Mouse (Mus musculus) thymus, postnatal 25 days (tissue): Measurements from ENCODE around the gene Fam20c.

Source experiments
- DNase-seq: peaks from one replicate; pipeline ENCODE4 v3.0.0; 2022

The Fam20c gene

DNA sequence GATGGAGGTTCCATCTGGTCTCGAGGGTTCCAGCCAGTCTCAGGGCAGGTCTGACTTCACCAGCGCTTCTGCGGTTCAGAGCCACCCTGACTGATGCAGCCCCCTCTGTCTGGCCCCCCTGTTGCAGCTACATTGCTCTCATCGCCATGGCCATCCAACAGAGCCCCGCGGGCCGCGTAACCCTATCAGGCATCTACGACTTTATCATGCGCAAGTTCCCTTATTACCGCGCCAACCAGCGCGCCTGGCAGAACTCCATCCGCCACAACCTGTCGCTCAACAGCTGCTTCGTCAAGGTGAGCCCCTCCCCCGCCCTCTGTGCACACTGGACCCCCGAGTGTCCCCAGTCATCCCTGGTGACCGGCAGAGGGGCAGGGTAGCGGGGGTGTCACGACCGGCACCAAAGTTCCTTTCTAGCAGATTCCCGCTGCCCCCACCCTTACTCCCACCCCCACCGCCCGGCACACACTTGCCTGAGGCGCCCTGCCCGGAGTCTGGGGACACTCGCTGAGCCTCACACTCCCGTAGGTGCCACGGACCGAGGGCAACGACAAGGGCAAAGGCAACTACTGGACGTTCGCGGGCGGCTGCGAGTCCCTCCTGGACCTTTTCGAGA lies 66.5 kb downstream of the Fam20c start:
- DNase-seq: no peak

DNA sequence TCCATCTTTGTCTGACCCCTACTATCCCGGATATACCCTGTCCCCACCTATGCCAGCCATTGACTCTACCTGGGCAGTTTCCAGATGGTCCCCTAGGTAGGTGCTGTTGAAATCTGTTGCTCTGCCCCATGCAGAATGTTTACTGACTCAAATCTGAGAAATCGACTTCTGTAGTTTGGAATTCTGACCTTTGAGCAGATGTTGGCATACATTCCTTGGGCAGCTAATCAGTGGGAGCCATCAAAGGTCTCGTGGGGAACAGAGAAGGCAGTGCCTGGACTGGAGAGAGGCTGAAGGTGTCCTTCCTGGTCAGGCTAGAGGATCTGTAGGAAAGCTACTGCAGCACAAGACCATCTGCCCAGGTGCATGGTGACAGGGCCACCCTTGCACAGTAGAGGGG lies 70.8 kb downstream of the Fam20c start:
- DNase-seq: no peak

DNA sequence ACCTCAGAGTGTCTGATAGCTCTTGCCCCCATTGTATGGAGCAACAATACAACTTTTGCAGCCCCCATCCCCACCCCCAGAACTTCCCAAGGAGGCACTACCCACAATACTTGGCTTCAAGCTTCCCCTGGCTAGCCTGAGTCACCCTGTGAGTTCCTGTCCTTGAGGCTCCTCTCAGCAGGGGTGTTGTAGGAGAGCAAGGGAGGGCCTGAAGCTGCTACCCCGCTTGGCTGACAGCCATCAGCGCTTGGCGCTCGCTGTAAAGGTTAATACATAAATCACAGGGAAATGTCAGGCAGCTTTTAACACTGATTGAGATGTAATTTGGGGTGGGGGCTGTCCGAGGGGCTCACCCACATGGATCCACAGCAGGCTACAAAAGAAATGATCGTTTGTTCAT lies 79.1 kb downstream of the Fam20c start:
- DNase-seq: no peak

DNA sequence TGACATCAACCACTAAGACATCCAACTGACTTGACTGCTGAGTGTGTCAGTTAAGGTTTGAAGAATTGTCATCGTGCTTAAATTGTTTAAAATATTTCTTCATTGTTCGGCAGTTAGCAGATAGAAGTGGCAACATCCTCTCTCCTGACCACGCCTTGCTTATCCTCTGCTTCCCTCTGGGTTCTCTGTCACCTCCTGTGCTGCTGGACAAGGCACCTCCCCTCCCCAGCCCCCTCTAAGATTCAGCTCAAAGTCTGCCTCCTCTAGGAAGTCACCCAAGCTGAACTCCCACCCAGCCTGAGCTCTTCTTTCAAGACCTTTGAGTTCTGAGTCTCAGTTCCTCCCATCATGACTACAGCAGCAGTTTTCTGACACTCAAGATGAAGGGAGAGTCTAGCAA lies 80.6 kb downstream of the Fam20c start:
- DNase-seq: no peak

DNA sequence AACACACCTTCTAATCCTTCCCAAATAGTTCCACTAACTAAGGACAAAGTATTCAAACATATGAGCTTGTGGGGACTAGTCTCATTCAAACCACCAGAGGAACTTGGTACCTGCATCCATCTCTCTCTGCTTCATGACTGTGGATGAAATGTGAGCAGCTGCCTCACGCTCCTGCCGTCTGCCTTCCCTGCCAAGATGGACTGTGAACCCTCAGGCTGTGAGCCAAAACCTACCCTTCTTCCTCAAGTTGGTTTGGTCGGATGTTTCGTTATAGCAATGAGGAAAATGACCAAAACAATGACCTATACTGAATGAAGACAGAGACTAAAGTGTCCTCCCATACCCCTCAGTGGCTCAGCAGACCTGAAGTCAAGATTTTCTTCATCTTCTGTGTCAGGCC lies 86.7 kb downstream of the Fam20c start:
- no peak for DNase-seq

DNA sequence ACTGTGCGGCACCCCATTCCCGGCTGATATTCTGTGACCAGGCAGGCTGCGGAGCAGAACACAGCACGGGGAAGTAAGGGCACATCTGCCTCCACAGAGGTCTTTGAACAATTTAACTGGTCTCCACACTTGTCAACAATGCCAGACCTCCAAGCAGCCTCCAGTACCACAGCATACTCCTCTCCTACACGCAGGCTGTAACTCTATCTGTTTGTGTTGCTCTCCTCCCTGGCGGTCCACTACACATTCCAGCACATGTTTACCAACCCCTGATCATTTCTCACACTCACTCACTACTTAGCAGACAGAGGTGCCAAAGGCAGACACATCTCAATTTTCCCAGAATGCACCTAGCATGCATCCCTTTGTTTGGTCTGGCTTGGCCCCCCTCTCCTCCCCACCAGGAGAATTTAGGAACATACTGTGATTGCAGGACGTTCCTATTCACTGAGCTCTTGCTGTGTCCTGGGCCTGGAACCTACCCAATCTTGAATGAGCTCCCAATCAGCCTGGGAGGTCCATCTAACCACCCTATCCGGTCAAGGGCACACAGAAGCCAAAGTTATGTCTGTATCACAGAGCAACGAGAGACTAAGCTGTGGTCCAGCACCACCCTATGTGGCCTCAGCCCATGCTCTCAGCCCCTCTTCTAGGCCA lies 89.0 kb downstream of the Fam20c start:
- DNase-seq: no peak

DNA sequence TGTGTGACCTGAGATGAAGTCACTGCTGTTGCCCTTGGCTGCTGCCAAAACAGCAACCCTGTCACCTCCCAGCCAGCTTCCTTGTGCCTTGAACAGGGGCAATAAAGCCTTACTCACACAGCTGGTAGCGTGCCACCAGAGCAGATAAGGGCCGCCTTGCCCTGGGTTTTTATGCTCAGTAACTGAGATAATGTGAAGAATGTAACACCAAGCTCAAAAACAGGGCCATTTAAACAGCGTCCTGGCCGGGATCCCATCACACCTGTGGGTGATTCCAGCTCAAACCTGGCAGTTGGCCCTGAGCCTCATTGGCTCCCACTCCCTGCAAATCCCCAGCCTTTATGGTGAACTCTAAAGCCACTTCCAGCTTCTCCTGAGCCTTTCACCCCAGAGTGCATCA lies 92.2 kb downstream of the Fam20c start:
- DNase-seq: no peak

DNA sequence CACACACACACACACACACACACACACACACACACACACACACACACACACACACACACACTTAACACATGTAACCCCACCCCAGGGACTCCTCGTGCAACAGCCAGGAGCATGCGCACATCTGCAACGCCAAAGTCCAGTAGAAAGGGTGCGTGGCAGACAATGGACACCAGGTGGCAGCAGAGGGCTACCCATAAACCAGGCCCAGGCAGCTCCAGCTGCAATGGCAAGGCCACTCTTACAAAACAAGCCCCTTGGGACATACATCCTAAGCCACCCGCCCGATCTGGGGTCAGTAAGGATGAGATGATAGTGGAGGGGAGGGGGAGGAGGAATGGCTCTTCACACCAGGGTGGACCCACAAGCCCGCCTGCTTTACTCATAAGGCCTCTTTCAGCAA lies 93.8 kb downstream of the Fam20c start:
- peak; percentile 85 for DNase-seq

DNA sequence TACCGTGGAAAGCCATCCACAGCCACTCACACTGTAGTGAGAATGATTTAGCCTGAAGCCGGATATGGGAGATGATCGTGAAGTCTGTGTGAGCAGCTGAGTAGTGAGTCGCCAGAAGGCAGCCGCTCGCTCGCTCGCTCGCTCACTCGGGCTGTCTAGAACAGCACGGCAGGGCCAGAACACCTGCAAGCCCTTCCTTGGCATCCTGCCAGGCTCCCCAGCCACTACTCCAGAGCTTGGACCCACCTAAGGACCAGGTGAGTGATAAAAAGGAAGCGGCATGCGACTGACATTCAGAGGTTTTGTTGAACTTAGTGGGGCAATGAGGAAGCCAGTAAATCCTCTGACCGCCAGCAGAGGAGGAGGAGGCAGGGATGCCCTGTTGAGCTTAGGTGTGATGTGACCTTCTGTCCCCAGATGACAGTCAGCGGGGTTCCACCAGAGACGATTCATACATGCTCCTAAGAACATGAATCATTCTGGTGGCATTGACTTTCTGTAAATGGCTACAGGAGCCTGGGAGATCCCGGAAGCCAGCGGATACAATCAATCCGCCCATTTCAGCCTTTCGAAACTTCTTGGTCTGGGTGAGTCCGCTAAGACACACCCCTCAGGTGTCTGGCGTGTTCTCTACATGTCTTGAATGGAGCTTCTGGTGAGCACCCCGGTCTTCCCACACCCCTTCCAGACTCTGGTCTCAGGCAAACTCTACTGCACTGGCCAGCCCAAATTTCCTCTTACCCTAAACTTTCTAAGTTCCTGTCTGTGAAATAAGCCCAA lies 95.6 kb downstream of the Fam20c start:
- no peak for DNase-seq

DNA sequence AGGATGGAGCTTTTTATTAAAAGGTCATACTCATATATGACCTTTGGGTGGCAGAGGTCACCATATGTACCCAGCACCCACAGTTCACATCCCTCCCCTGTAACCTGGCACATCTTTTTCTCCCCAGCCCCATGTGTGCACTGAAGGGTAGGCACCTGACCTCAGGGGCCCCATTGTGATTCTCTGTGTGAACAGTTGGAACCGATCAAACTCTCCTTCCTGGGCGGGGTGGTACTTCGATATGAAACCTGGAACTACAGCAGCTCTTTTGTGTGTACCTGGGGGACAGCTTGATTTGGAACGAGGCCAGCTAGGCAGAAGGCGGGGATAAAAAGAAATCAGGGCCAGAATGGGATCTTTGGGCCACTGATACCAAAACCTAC lies 96.1 kb downstream of the Fam20c start:
- DNase-seq: no peak

DNA sequence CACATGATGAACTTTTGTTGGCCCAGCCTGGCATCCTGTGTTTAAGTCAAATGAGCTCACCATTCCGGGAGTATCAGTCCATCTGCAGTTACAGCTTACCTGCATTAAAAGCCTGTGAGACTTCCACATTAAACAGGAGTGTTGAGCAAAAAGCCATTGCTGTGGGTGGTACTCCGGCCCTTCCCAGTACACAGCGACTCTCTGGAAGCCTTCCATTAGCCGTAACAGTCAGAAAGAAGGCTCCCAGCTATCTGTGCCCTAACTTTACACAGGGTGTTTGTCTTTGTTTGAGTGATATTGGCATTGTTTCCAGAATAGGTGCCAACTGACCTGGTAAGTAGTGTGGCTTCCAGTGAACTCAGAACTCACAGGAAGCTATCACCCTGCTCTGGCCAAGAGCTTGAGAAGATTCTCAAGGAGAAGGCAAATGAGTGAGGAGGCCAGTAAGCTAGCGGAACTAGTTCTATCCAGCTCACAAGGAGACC lies 97.0 kb downstream of the Fam20c start:
- DNase-seq: no peak

DNA sequence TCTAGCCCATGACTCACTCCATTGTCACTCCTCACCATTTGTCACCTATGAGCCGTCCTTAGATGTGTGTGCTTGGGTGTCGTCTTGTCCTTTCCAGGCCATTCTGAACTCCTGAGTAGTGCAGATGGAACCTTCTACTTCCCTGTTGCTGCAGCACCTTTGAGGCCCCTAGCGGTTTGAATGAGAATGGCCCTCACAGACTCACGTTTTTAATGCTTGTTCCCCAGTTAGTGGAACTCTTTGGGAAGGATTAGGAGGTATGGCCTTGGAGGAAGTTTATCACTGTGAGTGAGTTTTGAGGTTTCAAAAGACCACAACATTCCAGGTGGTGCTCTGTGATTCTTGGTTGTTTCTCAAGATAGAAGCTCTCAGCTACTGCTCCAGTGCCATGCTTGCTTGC lies 97.8 kb downstream of the Fam20c start:
- no peak for DNase-seq

DNA sequence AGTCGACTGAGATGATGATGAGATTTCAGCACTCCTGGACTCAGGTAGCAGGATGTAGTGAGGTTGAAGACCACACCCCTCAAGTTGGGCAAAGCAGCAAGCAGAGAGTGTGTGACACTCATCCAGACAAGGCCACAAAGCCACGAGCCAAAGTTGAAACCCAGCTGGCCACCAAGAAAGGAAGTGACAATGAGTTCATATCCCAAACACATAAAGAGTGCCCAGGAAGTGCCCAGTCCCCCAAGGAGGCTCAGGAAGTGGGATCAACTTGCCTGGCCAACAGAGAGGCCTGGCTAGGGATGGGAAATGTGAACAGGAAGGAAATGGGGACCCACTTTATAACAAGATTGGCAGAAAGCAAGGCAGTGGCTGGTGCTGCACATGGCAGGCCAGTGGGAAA lies 99.0 kb downstream of the Fam20c start:
- DNase-seq: no peak

DNA sequence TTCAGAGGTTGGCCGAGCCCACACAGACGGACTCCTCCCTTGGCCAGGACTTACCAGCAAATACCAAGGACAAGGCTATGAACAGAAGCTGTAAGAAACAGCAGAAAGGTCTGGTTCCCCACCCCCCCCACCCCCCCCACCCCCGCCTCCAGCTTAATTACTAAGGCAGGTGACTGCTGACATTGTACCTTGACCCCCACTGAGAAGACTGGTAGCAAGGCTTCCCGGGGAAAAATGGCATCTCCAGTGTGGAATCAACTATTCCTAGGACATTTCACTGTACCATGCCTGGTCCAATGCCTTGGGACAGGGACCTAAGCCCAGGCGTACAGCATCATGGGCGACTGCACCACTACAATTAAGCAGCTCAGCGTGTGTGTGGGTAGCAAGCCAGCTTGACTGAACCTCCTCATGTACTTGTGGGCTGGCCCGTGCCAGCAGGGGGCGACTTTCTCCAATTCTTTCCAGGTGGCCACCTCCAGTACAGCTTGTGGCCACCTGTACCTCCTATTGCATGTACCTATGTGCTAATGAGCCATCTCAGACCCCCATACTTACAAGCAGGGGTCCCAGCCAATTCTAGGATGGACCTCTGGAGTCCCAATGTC lies 102.8 kb downstream of the Fam20c start:
- DNase-seq: peak; percentile 54

DNA sequence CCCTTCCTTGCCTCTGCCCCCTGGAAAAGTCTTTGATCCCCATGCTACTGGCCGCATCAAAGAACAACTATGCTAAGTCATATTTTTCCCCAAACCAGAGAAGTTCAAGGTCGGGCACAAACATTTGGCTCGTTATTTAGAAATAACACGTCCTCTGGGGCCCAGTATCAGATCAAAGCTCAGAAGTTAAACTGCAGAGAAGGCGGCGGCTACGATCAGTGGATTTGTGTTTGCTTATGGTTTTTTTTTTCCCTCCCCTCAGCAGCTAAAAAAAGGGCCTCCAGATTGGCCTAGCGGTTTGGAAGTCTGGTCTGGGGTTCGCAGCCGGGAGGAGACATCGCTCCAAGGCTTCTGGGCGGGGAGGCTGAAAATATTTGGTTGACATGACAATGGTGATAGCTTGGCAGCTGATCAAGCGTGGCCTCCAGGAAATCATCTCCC lies 103.5 kb downstream of the Fam20c start:
- no peak for DNase-seq
